Mouse (Mus musculus) CH12.LX (cell line): ENCODE results near the gene R3hdm2.

Experiments
- CTCF ChIP-seq, 2 experiments: IDR thresholded peaks in 1 of 2; conservative IDR thresholded peaks in 1 of 2; 2 replicates each; pipeline ENCODE4 v1.5.1; 2011 to 2012; ENCODE audit warnings: low read depth in 2 of 2, low read length in 2 of 2, improper control_type of control experiment in 1 of 2, inconsistent platforms in 1 of 2, mild to moderate bottlenecking in 1 of 2, moderate library complexity in 1 of 2
- EP300 ChIP-seq: IDR thresholded peaks from 2 replicates; pipeline ENCODE4 v1.6.1; 2011; ENCODE audit warnings: low read length, improper control_type of control experiment
- ETS1 ChIP-seq: conservative IDR thresholded peaks from 2 replicates; pipeline ENCODE4 v1.6.1; 2012; ENCODE audit warnings: low read depth, mild to moderate bottlenecking, inconsistent platforms, low read length, improper control_type of control experiment, moderate library complexity
- JUN ChIP-seq: IDR thresholded peaks from 2 replicates; pipeline ENCODE4 v1.6.1; 2011; ENCODE audit warnings: low read depth, mild to moderate bottlenecking, low read length, improper control_type of control experiment, moderate library complexity; ENCODE audit not compliant: insufficient read depth
- JUND ChIP-seq: conservative IDR thresholded peaks from 2 replicates; pipeline ENCODE4 v1.6.1; 2011; ENCODE audit warnings: low read depth, low read length, improper control_type of control experiment
- SIN3A ChIP-seq: IDR thresholded peaks from 2 replicates; pipeline ENCODE4 v1.6.1; 2012; ENCODE audit warnings: low read length, improper control_type of control experiment, inconsistent platforms
- ZC3H11A ChIP-seq: IDR thresholded peaks from 2 replicates; pipeline ENCODE4 v1.6.1; 2012; ENCODE audit warnings: low read depth, mild to moderate bottlenecking, inconsistent platforms, low read length, improper control_type of control experiment
- ZNF384 ChIP-seq: IDR thresholded peaks from 2 replicates; pipeline ENCODE4 v1.6.1; 2012; ENCODE audit warnings: low read depth, low read length, improper control_type of control experiment, inconsistent platforms

DNA sequence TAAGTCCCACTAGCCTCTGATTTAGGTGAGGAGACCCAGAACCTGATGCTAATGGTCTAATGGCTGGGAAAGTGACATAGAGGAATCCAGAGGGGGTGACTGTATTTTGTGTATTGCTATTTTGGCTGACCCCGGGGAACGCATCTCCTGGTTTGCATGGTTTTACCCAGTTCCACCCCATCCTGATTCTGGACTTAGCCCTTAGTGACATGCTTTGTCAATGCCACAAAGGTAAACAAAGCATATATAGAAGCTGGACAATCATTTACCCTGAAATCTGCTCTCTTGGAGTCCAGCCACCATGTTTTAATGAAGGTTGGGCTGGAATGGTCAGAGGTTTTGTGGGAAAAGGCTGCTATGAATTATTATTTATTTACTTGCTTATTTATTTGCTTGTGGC, 11.9 kb upstream of the R3hdm2 start:
- TF ChIP-seq ETS1 (no peak), JUN (no peak), JUND (no peak), CTCF (conservative IDR thresholded peaks at IDR 0.05 in 1 of 2, IDR thresholded peaks at IDR 0.05 in 1 of 2; ENCODE audit: low read depth in 2 of 2, low read length in 2 of 2) (no peak), EP300 (no peak), SIN3A (no peak), ZNF384 (no peak), ZC3H11A (no peak)
